Mouse (Mus musculus): ENCODE measurements at regions not wholly inside any gene's neighbourhood (a gene's known extent, or its start where the extent isn't known, plus 50 kb on each side); places are given as distances from the start of the nearest gene placed in this dataset.

DNA sequence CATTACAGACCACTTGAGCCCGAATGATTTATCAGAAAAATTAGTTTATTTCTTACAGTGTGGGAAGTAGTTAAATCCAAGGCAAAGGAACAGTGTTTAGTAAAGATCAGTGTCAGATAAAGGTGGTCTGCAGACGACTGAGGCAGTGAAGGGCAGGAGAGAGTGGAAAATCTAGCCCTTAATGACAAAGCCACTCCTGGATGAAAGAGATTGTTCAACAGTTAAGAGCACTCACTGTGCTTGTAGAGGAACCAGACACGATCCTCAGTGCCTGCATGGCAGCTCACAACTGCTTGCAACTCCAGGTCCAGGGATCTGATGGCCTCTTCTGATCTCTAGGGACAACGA is 758.3 kb downstream of the Ryr2 start:
- Histone ChIP-seq H3K27me3 (ENCODE audit: control insufficient read depth, insufficient read depth, low read length, poor library complexity, severe bottlenecking) (no peaks in the 10 kb centered on the region), H3K4me1 (ENCODE audit: control insufficient read depth, insufficient read depth, low read length) (no peaks in the 10 kb centered on the region), H3K9me3 (replicated peaks; ENCODE audit: control insufficient read depth, insufficient read depth, low read length, poor library complexity, severe bottlenecking) (no peaks in the 10 kb centered on the region), H3K27ac (ENCODE audit: insufficient read depth, low read length) (no peak overlapping the region), H3K9ac (ENCODE audit: low read depth, poor library complexity, severe bottlenecking) (no peak overlapping the region), H3K36me3 (ENCODE audit: control insufficient read depth, insufficient read depth, low read length, poor library complexity, severe bottlenecking) (no peaks in the 10 kb centered on the region), H3K4me3 (ENCODE audit: low read depth, low read length) (no peak overlapping the region)
- no peak for TF ChIP-seq POLR2A (IDR thresholded peaks at IDR 0.05; ENCODE audit: insufficient read depth, low read length)
- no peak for TF ChIP-seq EP300 (IDR thresholded peaks at IDR 0.05; ENCODE audit: insufficient read depth, low read depth, low read length)
- TF ChIP-seq CTCF (IDR thresholded peaks at IDR 0.05; ENCODE audit: low read depth, low read length): no peak

GRCm38 (mm10) chr13:11347787-11348501 is 758.8 kb downstream of the Ryr2 start:
- no peaks in the 10 kb centered on the region for H3K36me3 ChIP-seq (ENCODE audit: control insufficient read depth, insufficient read depth, low read length, poor library complexity, severe bottlenecking)
- no peaks in the 10 kb centered on the region for H3K4me1 ChIP-seq (ENCODE audit: control insufficient read depth, insufficient read depth, low read length)
- no peak overlapping the region for H3K9ac ChIP-seq (ENCODE audit: low read depth, poor library complexity, severe bottlenecking)
- no peak overlapping the region for H3K27ac ChIP-seq (ENCODE audit: insufficient read depth, low read length)
- TF ChIP-seq POLR2A (IDR thresholded peaks at IDR 0.05; ENCODE audit: insufficient read depth, low read length): no peak
- no peak for TF ChIP-seq EP300 (IDR thresholded peaks at IDR 0.05; ENCODE audit: insufficient read depth, low read depth, low read length)
- TF ChIP-seq CTCF (IDR thresholded peaks at IDR 0.05; ENCODE audit: low read depth, low read length): no peak
- no peak overlapping the region for H3K4me3 ChIP-seq (ENCODE audit: low read depth, low read length)
- no peaks in the 10 kb centered on the region for H3K9me3 ChIP-seq (replicated peaks; ENCODE audit: control insufficient read depth, insufficient read depth, low read length, poor library complexity, severe bottlenecking)
- no peaks in the 10 kb centered on the region for H3K27me3 ChIP-seq (ENCODE audit: control insufficient read depth, insufficient read depth, low read length, poor library complexity, severe bottlenecking)

DNA sequence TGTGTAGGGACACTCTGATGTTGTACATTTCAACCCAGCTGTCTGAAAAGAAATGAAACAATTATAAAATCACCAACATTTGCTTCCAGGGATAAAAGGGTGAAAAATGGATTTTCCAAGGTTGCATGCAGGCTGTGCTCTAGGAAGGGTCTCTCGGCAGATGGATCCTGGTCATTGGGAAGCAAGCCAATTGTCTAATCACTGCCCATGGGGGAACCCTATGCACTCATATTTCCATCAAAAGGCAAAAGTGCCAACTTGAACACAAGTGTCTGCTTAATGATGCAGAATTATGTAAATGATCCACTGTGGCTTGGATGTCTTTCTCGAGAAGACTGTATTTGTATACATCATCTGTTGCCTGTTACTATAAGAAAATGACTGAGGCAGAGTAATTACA is 762.2 kb downstream of the Ryr2 start:
- H3K27me3 ChIP-seq (ENCODE audit: control insufficient read depth, insufficient read depth, low read length, poor library complexity, severe bottlenecking): no peaks in the 10 kb centered on the region
- H3K36me3 ChIP-seq (ENCODE audit: control insufficient read depth, insufficient read depth, low read length, poor library complexity, severe bottlenecking): no peaks in the 10 kb centered on the region
- no peaks in the 10 kb centered on the region for H3K9me3 ChIP-seq (replicated peaks; ENCODE audit: control insufficient read depth, insufficient read depth, low read length, poor library complexity, severe bottlenecking)
- H3K9ac ChIP-seq (ENCODE audit: low read depth, poor library complexity, severe bottlenecking): no peak overlapping the region
- H3K4me1 ChIP-seq (ENCODE audit: control insufficient read depth, insufficient read depth, low read length): no peaks in the 10 kb centered on the region
- TF ChIP-seq POLR2A (IDR thresholded peaks at IDR 0.05; ENCODE audit: insufficient read depth, low read length) (no peak), EP300 (IDR thresholded peaks at IDR 0.05; ENCODE audit: insufficient read depth, low read depth, low read length) (no peak), CTCF (IDR thresholded peaks at IDR 0.05; ENCODE audit: low read depth, low read length) (no peak)
- no peak overlapping the region for H3K27ac ChIP-seq (ENCODE audit: insufficient read depth, low read length)
- H3K4me3 ChIP-seq (ENCODE audit: low read depth, low read length): no peak overlapping the region

GRCm38 (mm10) chr13:11338297-11338616 is 768.5 kb downstream of the Ryr2 start:
- no peaks in the 10 kb centered on the region for H3K4me1 ChIP-seq (ENCODE audit: control insufficient read depth, insufficient read depth, low read length)
- H3K27me3 ChIP-seq (ENCODE audit: control insufficient read depth, insufficient read depth, low read length, poor library complexity, severe bottlenecking): no peaks in the 10 kb centered on the region
- no peak overlapping the region for H3K4me3 ChIP-seq (ENCODE audit: low read depth, low read length)
- no peak overlapping the region for H3K27ac ChIP-seq (ENCODE audit: insufficient read depth, low read length)
- H3K9me3 ChIP-seq (replicated peaks; ENCODE audit: control insufficient read depth, insufficient read depth, low read length, poor library complexity, severe bottlenecking): no peaks in the 10 kb centered on the region
- H3K36me3 ChIP-seq (ENCODE audit: control insufficient read depth, insufficient read depth, low read length, poor library complexity, severe bottlenecking): no peaks in the 10 kb centered on the region
- no peak for TF ChIP-seq POLR2A (IDR thresholded peaks at IDR 0.05; ENCODE audit: insufficient read depth, low read length)
- no peak for TF ChIP-seq CTCF (IDR thresholded peaks at IDR 0.05; ENCODE audit: low read depth, low read length)
- no peak for TF ChIP-seq EP300 (IDR thresholded peaks at IDR 0.05; ENCODE audit: insufficient read depth, low read depth, low read length)
- no peak overlapping the region for H3K9ac ChIP-seq (ENCODE audit: low read depth, poor library complexity, severe bottlenecking)

- H3K9ac ChIP-seq (ENCODE audit: low read depth, poor library complexity, severe bottlenecking): no peak overlapping the region
- H3K27ac ChIP-seq (ENCODE audit: insufficient read depth, low read length): no peak overlapping the region
- no peaks in the 10 kb centered on the region for H3K9me3 ChIP-seq (replicated peaks; ENCODE audit: control insufficient read depth, insufficient read depth, low read length, poor library complexity, severe bottlenecking)
- no peak for TF ChIP-seq POLR2A (IDR thresholded peaks at IDR 0.05; ENCODE audit: insufficient read depth, low read length)
- TF ChIP-seq EP300 (IDR thresholded peaks at IDR 0.05; ENCODE audit: insufficient read depth, low read depth, low read length): no peak
- no peak for TF ChIP-seq CTCF (IDR thresholded peaks at IDR 0.05; ENCODE audit: low read depth, low read length)
- H3K4me3 ChIP-seq (ENCODE audit: low read depth, low read length): no peak overlapping the region
- H3K27me3 ChIP-seq (ENCODE audit: control insufficient read depth, insufficient read depth, low read length, poor library complexity, severe bottlenecking): no peaks in the 10 kb centered on the region
- H3K4me1 ChIP-seq (ENCODE audit: control insufficient read depth, insufficient read depth, low read length): no peaks in the 10 kb centered on the region
- H3K36me3 ChIP-seq (ENCODE audit: control insufficient read depth, insufficient read depth, low read length, poor library complexity, severe bottlenecking): no peaks in the 10 kb centered on the region
Measured at GRCm38 (mm10) chr13:11337610-11338296, 769.0 kb downstream of the Ryr2 start.

- no peak overlapping the region for H3K9ac ChIP-seq (ENCODE audit: low read depth, poor library complexity, severe bottlenecking)
- H3K36me3 ChIP-seq (ENCODE audit: control insufficient read depth, insufficient read depth, low read length, poor library complexity, severe bottlenecking): no peaks in the 10 kb centered on the region
- H3K4me1 ChIP-seq (ENCODE audit: control insufficient read depth, insufficient read depth, low read length): no peaks in the 10 kb centered on the region
- no peak overlapping the region for H3K4me3 ChIP-seq (ENCODE audit: low read depth, low read length)
- no peak for TF ChIP-seq POLR2A (IDR thresholded peaks at IDR 0.05; ENCODE audit: insufficient read depth, low read length)
- H3K27ac ChIP-seq (ENCODE audit: insufficient read depth, low read length): no peak overlapping the region
- no peaks in the 10 kb centered on the region for H3K27me3 ChIP-seq (ENCODE audit: control insufficient read depth, insufficient read depth, low read length, poor library complexity, severe bottlenecking)
- H3K9me3 ChIP-seq (replicated peaks; ENCODE audit: control insufficient read depth, insufficient read depth, low read length, poor library complexity, severe bottlenecking): no peaks in the 10 kb centered on the region
Measured at GRCm38 (mm10) chr13:11336958-11337357, 769.8 kb downstream of the Ryr2 start.

Data from ES-Bruce4 (cell line).